Mouse (Mus musculus): ENCODE data around the gene Armc9. TPM values are rescaled to one million over a fixed set of nuclear protein-coding genes. Genes with fewer than 3 reads are reported as not detected.

Armc9 gene
- polyA plus RNA-seq, 1 experiment from 2014 or later, result 25.4 TPM

- Histone ChIP-seq H3K27ac (replicated peaks) (no peak overlapping the region), H3K4me3 (replicated peaks) (no peak overlapping the region), H3K4me2 (replicated peaks) (no peak overlapping the region), H3K4me1 (no peaks in the 10 kb centered on the region), H3K9me3 (replicated peaks) (no peaks in the 10 kb centered on the region), H3K36me3 (0 out of 2 replicates have a peak, but pooled peaks cover 7% of the 10 kb centered on the region), H3K9ac (no peak overlapping the region), H3K27me3 (no peaks in the 10 kb centered on the region)
- no peak for ATAC-seq (ENCODE audit: insufficient number of reproducible peaks, low FRiP score, low TSS enrichment, low read depth)
- WGBS, result 80% methylated on average over 8 of the region's 8 CpGs
These were observed 98.8 kb downstream of the Armc9 start for GRCm38 (mm10) chr1:86253410-86253809.

GRCm38 (mm10) chr1:86256311-86256710 is 101.7 kb downstream of the Armc9 start:
- no peak overlapping the region for H3K4me3 ChIP-seq (replicated peaks)
- H3K36me3 ChIP-seq, result no peaks in the 10 kb centered on the region
- ATAC-seq (ENCODE audit: insufficient number of reproducible peaks, low FRiP score, low TSS enrichment, low read depth), result no peak
- no peaks in the 10 kb centered on the region for H3K9me3 ChIP-seq (replicated peaks)
- no peak overlapping the region for H3K9ac ChIP-seq
- H3K27ac ChIP-seq (replicated peaks), result no peak overlapping the region
- H3K4me2 ChIP-seq (replicated peaks), result no peak overlapping the region
- H3K27me3 ChIP-seq, result no peaks in the 10 kb centered on the region
- 75% methylated on average over 4 of the region's 4 CpGs for WGBS
- no peaks in the 10 kb centered on the region for H3K4me1 ChIP-seq

- no peak overlapping the region for H3K4me3 ChIP-seq (replicated peaks)
- no peak for ATAC-seq (ENCODE audit: insufficient number of reproducible peaks, low FRiP score, low TSS enrichment, low read depth)
- no peaks in the 10 kb centered on the region for H3K9me3 ChIP-seq (replicated peaks)
- H3K9ac ChIP-seq, result no peak overlapping the region
- H3K36me3 ChIP-seq, result no peaks in the 10 kb centered on the region
- H3K27ac ChIP-seq (replicated peaks), result no peak overlapping the region
- no peaks in the 10 kb centered on the region for H3K27me3 ChIP-seq
- no peak overlapping the region for H3K4me2 ChIP-seq (replicated peaks)
- 74% methylated on average over 8 of the region's 8 CpGs for WGBS
- no peaks in the 10 kb centered on the region for H3K4me1 ChIP-seq
These were observed 102.6 kb downstream of the Armc9 start for GRCm38 (mm10) chr1:86257228-86257627.

- WGBS, result 74% methylated on average over 7 of the region's 7 CpGs
- no peaks in the 10 kb centered on the region for H3K9me3 ChIP-seq (replicated peaks)
- H3K9ac ChIP-seq, result no peak overlapping the region
- H3K36me3 ChIP-seq, result no peaks in the 10 kb centered on the region
- no peak overlapping the region for H3K27ac ChIP-seq (replicated peaks)
- H3K27me3 ChIP-seq, result no peaks in the 10 kb centered on the region
- no peaks in the 10 kb centered on the region for H3K4me1 ChIP-seq
- H3K4me2 ChIP-seq (replicated peaks), result no peak overlapping the region
- H3K4me3 ChIP-seq (replicated peaks), result no peak overlapping the region
- ATAC-seq (ENCODE audit: insufficient number of reproducible peaks, low FRiP score, low TSS enrichment, low read depth), result no peak
These were observed 103.7 kb downstream of the Armc9 start for GRCm38 (mm10) chr1:86258171-86258824.

GRCm38 (mm10) chr1:86263564-86264339 is 109.2 kb downstream of the Armc9 start:
- 53% methylated on average over 7 of the region's 7 CpGs for WGBS
- H3K27ac ChIP-seq (replicated peaks), result peak overlapping the region; percentile 11; the same call in 1 of the 2 replicates
- no peaks in the 10 kb centered on the region for H3K36me3 ChIP-seq
- no peaks in the 10 kb centered on the region for H3K27me3 ChIP-seq
- no peak overlapping the region for H3K9ac ChIP-seq
- H3K4me2 ChIP-seq (replicated peaks), result no peak overlapping the region
- H3K9me3 ChIP-seq (replicated peaks), result no peaks in the 10 kb centered on the region
- ATAC-seq (ENCODE audit: insufficient number of reproducible peaks, low FRiP score, low TSS enrichment, low read depth), result peak; percentile 73
- H3K4me3 ChIP-seq (replicated peaks), result no peak overlapping the region
- H3K4me1 ChIP-seq, result no peaks in the 10 kb centered on the region

- Histone ChIP-seq H3K27ac (replicated peaks) (no peak overlapping the region), H3K4me2 (replicated peaks) (no peak overlapping the region), H3K9me3 (replicated peaks) (no peaks in the 10 kb centered on the region), H3K9ac (no peak overlapping the region), H3K27me3 (no peaks in the 10 kb centered on the region), H3K4me1 (no peaks in the 10 kb centered on the region), H3K36me3 (no peaks in the 10 kb centered on the region), H3K4me3 (replicated peaks) (no peak overlapping the region)
- WGBS, result 49% methylated on average over 3 of the region's 3 CpGs
- ATAC-seq (ENCODE audit: insufficient number of reproducible peaks, low FRiP score, low TSS enrichment, low read depth), result no peak
These were observed 110.5 kb downstream of the Armc9 start for GRCm38 (mm10) chr1:86265060-86265459.

GRCm38 (mm10) chr1:86268492-86269189 is 114.1 kb downstream of the Armc9 start:
- no peak overlapping the region for H3K27ac ChIP-seq (replicated peaks)
- H3K4me1 ChIP-seq, result no peaks in the 10 kb centered on the region
- H3K36me3 ChIP-seq, result no peaks in the 10 kb centered on the region
- H3K27me3 ChIP-seq, result no peaks in the 10 kb centered on the region
- no peaks in the 10 kb centered on the region for H3K9me3 ChIP-seq (replicated peaks)
- ATAC-seq (ENCODE audit: insufficient number of reproducible peaks, low FRiP score, low TSS enrichment, low read depth), result no peak
- H3K4me2 ChIP-seq (replicated peaks), result no peak overlapping the region
- H3K4me3 ChIP-seq (replicated peaks), result no peak overlapping the region
- 84% methylated on average over 9 of the region's 9 CpGs for WGBS
- no peak overlapping the region for H3K9ac ChIP-seq

GRCm38 (mm10) chr1:86269190-86269508 is 114.6 kb downstream of the Armc9 start:
- H3K4me1 ChIP-seq, result no peaks in the 10 kb centered on the region
- ATAC-seq (ENCODE audit: insufficient number of reproducible peaks, low FRiP score, low TSS enrichment, low read depth), result no peak
- no peaks in the 10 kb centered on the region for H3K36me3 ChIP-seq
- no peak overlapping the region for H3K27ac ChIP-seq (replicated peaks)
- 67% methylated on average over 4 of the region's 4 CpGs for WGBS
- no peaks in the 10 kb centered on the region for H3K27me3 ChIP-seq
- H3K9me3 ChIP-seq (replicated peaks), result no peaks in the 10 kb centered on the region
- H3K4me3 ChIP-seq (replicated peaks), result no peak overlapping the region
- no peak overlapping the region for H3K4me2 ChIP-seq (replicated peaks)
- no peak overlapping the region for H3K9ac ChIP-seq

- Histone ChIP-seq H3K9ac (no peak overlapping the region), H3K4me1 (no peaks in the 10 kb centered on the region), H3K27ac (replicated peaks) (no peak overlapping the region), H3K9me3 (replicated peaks) (no peaks in the 10 kb centered on the region), H3K4me2 (replicated peaks) (no peak overlapping the region), H3K36me3 (no peaks in the 10 kb centered on the region), H3K4me3 (replicated peaks) (no peak overlapping the region), H3K27me3 (no peaks in the 10 kb centered on the region)
- 61% methylated on average over 6 of the region's 6 CpGs for WGBS
- no peak for ATAC-seq (ENCODE audit: insufficient number of reproducible peaks, low FRiP score, low TSS enrichment, low read depth)
These were observed 117.1 kb downstream of the Armc9 start for GRCm38 (mm10) chr1:86271707-86272106.

GRCm38 (mm10) chr1:86277055-86277454 is 122.5 kb downstream of the Armc9 start:
- Histone ChIP-seq H3K4me1 (no peaks in the 10 kb centered on the region), H3K27me3 (no peaks in the 10 kb centered on the region), H3K27ac (replicated peaks) (no peak overlapping the region), H3K9me3 (replicated peaks) (no peaks in the 10 kb centered on the region), H3K4me2 (replicated peaks) (no peak overlapping the region), H3K4me3 (replicated peaks) (no peak overlapping the region), H3K36me3 (no peaks in the 10 kb centered on the region), H3K9ac (no peak overlapping the region)
- ATAC-seq (ENCODE audit: insufficient number of reproducible peaks, low FRiP score, low TSS enrichment, low read depth), result no peak
- WGBS, result 78% methylated on average over 5 of the region's 5 CpGs

- Histone ChIP-seq H3K9me3 (replicated peaks) (no peaks in the 10 kb centered on the region), H3K27me3 (no peaks in the 10 kb centered on the region), H3K4me3 (replicated peaks) (no peak overlapping the region), H3K27ac (replicated peaks) (no peak overlapping the region), H3K4me1 (no peaks in the 10 kb centered on the region), H3K9ac (no peak overlapping the region), H3K36me3 (no peaks in the 10 kb centered on the region), H3K4me2 (replicated peaks) (no peak overlapping the region)
- ATAC-seq (ENCODE audit: insufficient number of reproducible peaks, low FRiP score, low TSS enrichment, low read depth), result no peak
- WGBS, result 74% methylated on average over 11 of the region's 11 CpGs
These were observed 127.4 kb downstream of the Armc9 start for GRCm38 (mm10) chr1:86281781-86282536.

Data from embryonic facial prominence, embryonic 15.5 days (tissue).